Mouse (Mus musculus) embryonic stem cell, embryonic (primary cell): ENCODE measurements around the gene Gm3020.
"Not testable (repeated sequence)": the region's sequence is repeated elsewhere in the genome, so short reads cannot be mapped to it uniquely, and the experiment has no call there.

Experiments used
- CTCF ChIA-PET, 4 experiments: fragments of 300-600 bp in 2 of 4; fragments of 350-600 bp in 2 of 4; sonication (Branson Sonifier 250); formaldehyde crosslinking; loops; one replicate each; lab custom pipeline; 2022; ENCODE audit warnings: inconsistent platforms in 2 of 4; lab: Charles Lee
- POLR2A ChIA-PET, 4 experiments: fragments of 300-600 bp in 2 of 4; fragments of 350-600 bp in 2 of 4; sonication (Branson Sonifier 250); formaldehyde crosslinking; loops; one replicate each; lab custom pipeline; 2022; ENCODE audit warnings: antibody characterized with exemption in 4 of 4, inconsistent platforms in 1 of 4; lab: Charles Lee

The Gm3020 gene

DNA sequence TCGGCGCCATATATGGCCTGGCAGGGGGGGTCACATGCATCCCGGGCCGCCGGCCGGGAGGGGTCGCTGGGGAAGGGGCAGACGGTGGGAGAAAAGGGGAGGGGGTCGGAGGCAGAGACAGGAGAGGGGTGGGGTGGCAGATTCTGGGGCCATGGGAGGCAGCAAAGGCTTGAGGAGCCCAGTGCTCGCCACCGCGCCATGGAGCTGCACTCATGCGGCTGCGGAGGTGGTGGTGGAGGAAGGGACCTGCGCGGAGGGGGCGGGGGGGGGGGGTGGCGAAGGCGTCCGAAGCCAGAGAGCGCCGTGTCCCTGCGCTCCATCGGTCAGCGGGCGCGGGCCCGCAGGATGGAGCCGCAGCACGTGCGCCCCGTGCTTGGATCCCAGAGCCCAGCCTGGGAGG is at the start of gene Gm3020:
Gm3020 (plus strand) TSS at position 301 of the 400 bp plus-strand sequence.
- CTCF ChIA-PET, POLR2A ChIA-PET: not testable (repeated sequence)

DNA sequence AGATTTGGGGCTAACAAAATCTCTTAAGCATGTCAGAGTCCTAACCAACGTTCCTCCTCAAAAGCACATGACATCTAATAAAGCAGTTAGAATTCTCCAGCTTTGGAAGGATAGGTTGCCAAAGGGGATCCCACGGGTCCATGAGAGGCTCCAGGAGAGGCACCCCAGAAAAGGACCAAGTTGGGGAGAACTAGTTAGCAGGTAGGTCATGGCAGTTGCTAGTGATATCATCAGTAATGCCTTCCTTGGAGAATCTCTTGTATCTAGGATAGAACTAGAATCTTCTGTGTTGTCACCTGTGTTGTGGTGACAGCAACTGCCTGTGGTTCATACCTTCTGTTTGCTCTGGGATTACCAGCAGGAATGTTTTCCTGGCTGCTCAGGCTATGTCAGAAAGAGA is 17.6 kb upstream of the Gm3020 start, which contains the start of gene Gm3012:
Gm3012 (plus strand) TSS at position 301 of the 400 bp plus-strand sequence.
- POLR2A ChIA-PET, CTCF ChIA-PET: not testable (repeated sequence)

DNA sequence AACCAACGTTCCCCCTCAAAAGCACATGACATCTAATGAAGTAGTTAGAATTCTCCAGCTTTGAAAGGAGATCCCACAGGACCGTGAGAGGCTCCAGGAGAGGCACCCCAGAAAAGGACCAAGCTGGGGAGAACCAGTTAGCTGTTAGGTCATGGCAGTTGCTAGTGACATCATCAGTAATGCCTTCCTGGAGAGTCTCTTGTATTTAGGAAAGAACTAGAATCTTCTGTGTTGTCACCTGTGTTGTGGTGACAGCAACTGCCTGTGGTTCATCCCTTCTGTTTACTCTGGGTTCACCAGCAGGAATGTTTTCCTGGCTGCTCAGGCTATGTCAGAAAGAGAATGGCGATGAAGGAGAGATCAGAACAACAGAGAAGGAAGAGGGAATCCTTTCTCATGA is 36.7 kb downstream of the Gm3020 start, which contains the start of gene Gm3043:
Gm3043 (plus strand) TSS at position 301 of the 400 bp plus-strand sequence.
- CTCF ChIA-PET, POLR2A ChIA-PET: not testable (repeated sequence)
